Mouse (Mus musculus) adrenal gland, postnatal 4 days (tissue): ENCODE data around the gene Phf11c. TPM values are rescaled to one million over a fixed set of nuclear protein-coding genes. Genes with fewer than 3 reads are reported as not detected.
"Not testable (repeated sequence)": the region's sequence is repeated elsewhere in the genome, so short reads cannot be mapped to it uniquely, and the experiment has no call there.

ENCODE experiments used
- DNase-seq, 2 experiments: peaks; one replicate each; pipeline ENCODE4 v3.0.0; 2021 to 2022; ENCODE audit warnings: low spot score in 2 of 2, mixed read lengths in 2 of 2
- long read RNA-seq, 2 experiments: library from polyadenylated mRNA; stranded (forward); transcript quantifications; one replicate each; pipeline ENCODE4 v2.0.0; 2021
- total RNA-seq, 2 experiments: library from RNA; stranded (reverse); gene quantifications; 2 replicates each; pipeline ENCODE4 v1.2.3; 2021

Phf11c gene
- total RNA-seq = 1 to 10 TPM; 1.0 to 1.1 TPM
- long read RNA-seq, experiment 1 = 0 reads
- long read RNA-seq, experiment 2, partial matches to known transcripts = 0 of 3 reads
- long read RNA-seq, experiment 2, other reads (novel, unspliced or antisense) = 3 of 3 reads

GRCm38 (mm10) chr14:59395281-59395680, at the start of gene Phf11c:
Phf11c (minus strand) TSS chr14:59395381.
- DNase-seq = no peak

DNA sequence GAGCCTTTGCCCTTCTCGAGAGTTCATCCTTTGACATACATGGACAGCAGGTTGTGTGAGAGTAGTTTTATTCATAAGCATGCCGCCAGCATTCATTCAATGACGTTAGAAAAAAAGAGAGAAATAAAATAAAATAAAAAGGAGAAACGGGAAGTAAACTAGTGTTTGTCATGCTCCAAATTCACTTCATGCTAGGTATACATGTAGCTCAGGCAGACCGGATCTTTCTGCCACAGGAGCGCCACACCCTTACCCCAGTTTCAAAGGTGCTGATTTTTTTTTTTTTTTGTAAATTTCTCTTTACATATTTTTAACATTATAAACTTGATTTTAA, 46.3 kb upstream of the Phf11c start:
- DNase-seq = no peak

GRCm38 (mm10) chr14:59440558-59441471, 45.6 kb upstream of the Phf11c start, which contains the start of the genes Setdb2 and Cab39l:
Setdb2 (minus strand) TSS chr14:59440884.
Cab39l (plus strand) TSS chr14:59440972.
- DNase-seq = peak; percentile 91

GRCm38 (mm10) chr14:59440039-59440438, 44.9 kb upstream of the Phf11c start:
- DNase-seq = no peak

DNA sequence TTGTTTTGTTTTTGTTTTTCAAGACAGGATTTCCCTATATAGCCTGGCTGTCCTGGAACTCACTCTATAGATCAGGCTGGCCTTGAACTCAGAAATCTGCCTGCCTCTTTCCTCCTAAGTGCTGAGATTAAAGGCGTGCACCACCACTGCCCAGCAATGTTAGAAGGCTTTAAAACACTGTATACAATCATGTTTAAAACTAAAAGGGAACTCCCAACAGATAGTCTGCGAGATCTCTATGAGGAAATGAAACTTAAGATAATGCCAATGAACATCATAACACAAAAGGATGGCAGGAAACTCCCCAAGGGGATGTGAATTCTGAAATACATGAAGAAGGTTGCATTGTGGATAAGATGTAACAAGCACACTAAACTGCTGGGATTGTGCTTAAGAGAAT, 43.3 kb upstream of the Phf11c start:
- DNase-seq = no peak

GRCm38 (mm10) chr14:59437398-59437797, 42.2 kb upstream of the Phf11c start:
- no peak for DNase-seq

DNA sequence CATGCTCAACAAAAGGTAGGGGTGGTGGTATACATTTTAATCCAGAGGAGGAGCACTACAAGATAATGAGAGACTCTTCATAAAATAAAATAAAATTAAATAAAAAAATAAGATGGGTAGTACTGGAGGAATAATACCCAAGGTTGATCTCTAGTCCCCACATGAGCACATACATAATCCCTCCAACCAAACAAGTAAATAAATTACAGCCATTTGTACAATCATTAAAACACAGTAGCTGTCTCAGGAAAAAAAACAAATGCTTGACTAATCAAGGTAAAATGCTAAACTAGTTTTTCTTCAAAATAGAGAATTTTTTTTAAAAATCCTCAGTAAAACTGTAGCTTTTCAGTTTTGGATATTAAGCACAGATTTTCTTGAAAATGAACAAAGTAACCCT, 40.0 kb upstream of the Phf11c start:
- no peak for DNase-seq

DNA sequence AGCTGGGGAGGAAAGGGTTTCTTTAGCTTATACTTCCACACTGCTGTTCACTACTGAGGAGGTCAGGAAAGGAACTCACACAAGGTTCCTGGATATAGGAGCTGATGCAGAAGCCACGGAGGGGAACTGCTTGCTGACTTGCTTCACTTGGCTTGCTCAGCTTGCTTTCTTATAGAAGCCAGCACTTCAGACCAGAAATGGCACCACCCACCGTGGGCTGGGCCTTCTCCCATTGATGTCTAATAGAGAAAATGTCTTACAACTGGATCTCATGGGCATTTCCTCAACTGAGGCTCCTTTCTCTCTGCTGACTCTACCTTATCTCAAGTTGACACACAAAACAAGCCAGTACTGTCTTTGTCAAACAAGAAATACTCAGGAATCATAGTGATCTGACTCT, 38.7 kb upstream of the Phf11c start:
- DNase-seq = no peak

DNA sequence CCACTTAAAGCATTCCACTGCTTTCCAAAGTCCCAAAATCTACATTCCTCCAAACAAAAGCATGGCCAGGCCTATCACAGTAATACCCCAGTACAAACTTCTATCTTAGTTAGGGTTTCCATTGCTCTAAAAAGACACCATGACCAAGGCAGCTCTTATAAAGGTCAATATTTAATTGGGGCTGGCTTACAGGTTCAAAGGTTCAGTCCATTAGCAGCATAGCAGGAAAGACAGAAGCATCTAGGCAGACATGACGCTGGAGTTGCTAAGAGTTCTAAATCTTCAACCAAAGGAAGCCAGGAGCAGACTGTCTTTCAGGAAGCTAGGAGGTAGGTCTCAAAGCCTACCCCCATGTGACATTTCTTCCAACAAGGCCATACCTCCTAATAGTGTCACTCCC, 35.4 kb upstream of the Phf11c start:
- no peak for DNase-seq

GRCm38 (mm10) chr14:59422912-59423663, 27.9 kb upstream of the Phf11c start:
- no peak for DNase-seq

- no peak for DNase-seq
These were observed 23.0 kb upstream of the Phf11c start for GRCm38 (mm10) chr14:59418171-59418570.

DNA sequence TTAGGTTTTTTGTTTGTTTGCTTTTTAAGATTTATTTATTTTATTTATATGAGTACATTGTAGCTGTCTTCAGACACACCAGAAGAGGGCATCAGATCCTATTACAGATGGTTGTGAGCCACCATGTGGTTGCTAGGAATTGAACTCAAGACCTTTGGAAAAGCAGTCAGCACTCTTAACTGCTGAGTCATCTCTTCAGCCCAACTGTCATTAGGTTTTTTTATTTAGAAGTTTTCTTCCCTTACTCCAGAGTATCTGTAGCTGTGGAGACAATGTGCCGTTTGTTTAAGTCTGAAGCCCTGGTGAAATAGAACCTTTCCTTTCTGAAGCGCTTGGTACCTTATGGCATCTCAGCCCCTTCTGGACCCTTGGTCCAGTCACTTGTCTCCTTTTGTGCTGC, 19.8 kb upstream of the Phf11c start:
- not testable (repeated sequence) for DNase-seq

DNA sequence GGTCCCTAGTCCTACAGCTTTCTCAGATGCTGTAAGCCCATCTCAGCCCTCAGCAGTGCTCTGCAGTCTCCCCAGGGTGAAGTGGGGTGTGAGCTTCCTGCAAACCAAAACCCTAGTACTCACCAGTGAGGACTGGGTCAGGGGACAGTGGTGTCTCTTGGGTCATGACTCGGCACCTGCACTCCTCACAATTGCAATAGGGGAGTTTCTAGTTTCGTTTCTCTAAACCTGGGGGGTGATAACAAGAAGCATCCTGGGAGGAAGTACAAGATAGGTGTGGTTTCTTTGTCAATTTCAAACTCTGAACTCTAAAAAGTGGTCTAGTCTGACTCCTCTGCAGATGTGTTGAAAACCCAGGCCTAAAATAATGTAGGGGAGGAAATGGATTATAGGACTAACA, 1.8 kb upstream of the Phf11c start:
- DNase-seq = no peak

GRCm38 (mm10) chr14:59390181-59390580, 5.0 kb downstream of the Phf11c start:
- not testable (repeated sequence) for DNase-seq

GRCm38 (mm10) chr14:59389532-59389931, 5.6 kb downstream of the Phf11c start:
- no peak for DNase-seq

DNA sequence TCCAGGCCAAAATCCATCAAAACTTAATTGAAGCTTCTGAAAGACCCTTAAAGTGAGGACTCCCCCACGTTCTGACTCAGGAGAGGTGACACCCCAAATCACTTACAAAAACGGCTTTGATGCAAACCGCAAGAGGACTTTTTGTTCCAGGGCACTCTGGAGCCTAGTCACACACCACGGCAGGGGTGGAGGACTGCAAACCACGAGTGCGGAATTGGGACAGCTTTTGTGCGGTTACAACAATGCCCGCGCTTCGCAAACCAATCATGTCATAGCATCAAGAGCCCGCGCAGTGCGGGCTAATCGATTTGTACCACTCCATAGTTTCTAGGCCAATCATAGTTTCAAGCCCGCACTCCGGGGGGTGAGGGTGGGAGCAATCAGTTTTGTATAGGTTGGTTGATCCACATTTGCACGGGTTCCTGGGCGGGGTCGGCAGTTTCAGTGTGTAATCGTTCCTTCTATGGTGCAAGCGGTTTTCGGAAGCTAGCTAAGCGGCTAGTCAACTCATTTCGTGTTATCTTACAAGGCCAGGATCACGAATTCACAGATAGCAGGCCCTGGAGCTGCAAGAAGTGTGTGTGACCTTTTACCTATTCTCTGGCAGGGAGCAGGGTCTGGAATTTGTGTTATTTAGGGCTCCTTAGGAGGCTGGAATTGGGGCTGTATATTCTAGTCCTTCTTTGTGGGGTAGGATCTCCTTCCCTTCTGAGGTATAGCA, 24.7 kb downstream of the Phf11c start:
- DNase-seq = no peak

- no peak for DNase-seq
These were observed 28.6 kb downstream of the Phf11c start for GRCm38 (mm10) chr14:59366386-59367105.

DNA sequence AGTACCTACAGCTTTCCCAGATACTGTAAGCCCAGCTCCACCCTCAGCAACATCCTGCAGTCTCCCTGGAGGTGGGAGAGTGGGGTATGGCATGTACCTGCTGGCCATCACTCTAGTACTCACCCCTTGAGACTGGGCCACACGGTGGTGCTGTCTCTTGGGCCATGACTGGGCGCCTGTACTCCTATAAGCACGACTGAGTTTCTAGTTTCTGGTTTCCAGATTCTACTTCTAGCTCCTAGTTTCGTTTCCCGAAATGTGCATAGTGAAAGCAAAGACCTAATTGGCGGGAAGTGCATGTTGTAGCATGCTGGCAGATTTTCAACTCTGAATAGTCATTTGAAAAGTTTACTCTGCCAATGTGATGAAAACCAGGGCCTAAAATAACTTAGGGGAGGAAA, 29.9 kb downstream of the Phf11c start, which contains the start of gene Phf11d:
TSS of gene Phf11d (minus strand) at position 227 of the 401 bp plus-strand sequence.
- DNase-seq = no peak

GRCm38 (mm10) chr14:59341189-59341588, 54.0 kb downstream of the Phf11c start, which contains the start of gene Phf11b:
Phf11b (minus strand) TSS chr14:59341351.
- not testable (repeated sequence) for DNase-seq

DNA sequence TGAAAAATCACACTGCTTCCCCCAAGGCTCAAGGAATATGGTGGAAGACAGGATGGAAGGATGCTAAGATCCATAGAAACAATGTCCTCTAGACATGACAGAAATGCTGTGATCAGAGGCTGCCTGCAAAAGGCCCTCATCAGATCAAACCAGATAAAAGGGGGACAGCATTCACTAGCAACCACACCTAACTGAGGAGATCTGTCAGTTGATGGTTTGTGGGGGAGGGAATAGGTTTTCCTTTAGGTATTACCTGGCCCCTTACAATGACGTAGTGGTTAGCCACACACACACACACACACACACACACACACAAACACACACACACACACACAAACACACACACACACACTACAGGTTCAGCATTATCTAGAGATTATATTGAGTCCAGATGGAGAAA, 55.6 kb downstream of the Phf11c start:
- DNase-seq = no peak
